Mouse (Mus musculus) central nervous system, embryonic 18 days (tissue): ENCODE measurements around the gene Olfr143. TPM values are rescaled to one million over a fixed set of nuclear protein-coding genes. Genes with fewer than 3 reads are reported as not detected.

Source experiments
- polyA plus RNA-seq: library from polyadenylated mRNA; depleted of rRNA; stranded (reverse); fragments of >200 nt; gene quantifications from 2 replicates; pipeline ENCODE4 v1.2.3, GENCODE M21; 2012; rRNA removed

Olfr143 gene
- not detected in 2 replicates for polyA plus RNA-seq

GRCm38 (mm10) chr9:38252474-38252873 lies at the start of gene Olfr143:
TSS of gene Olfr143 (plus strand) at chr9:38252774.

GRCm38 (mm10) chr9:38208065-38208464 lies 44.5 kb upstream of the Olfr143 start, which contains the start of gene Olfr893:
TSS of gene Olfr893 (plus strand) at chr9:38208365.

GRCm38 (mm10) chr9:38217755-38218154 lies 34.8 kb upstream of the Olfr143 start, which contains the start of gene Olfr894:
TSS of gene Olfr894 (plus strand) at chr9:38218055.

DNA sequence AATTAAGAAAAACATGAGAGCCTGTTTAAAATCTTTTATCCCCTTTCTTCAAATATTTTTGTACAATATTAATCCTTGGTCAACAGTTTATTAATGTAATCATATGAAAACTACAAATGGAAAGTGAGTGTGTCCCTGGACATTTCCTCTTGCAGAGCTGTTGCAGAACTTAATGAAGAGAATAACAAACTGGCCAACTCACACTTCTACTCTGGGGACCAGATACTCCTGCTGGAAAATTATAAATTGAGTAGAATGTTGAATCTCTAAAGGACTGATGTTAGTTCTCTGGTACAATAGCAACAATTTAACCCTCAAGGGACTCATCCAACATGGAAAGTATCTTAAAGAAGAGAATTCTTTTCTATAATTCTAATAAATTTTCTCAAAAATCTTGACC lies 15.0 kb downstream of the Olfr143 start, which contains the start of gene Olfr895:
Gene Olfr895 (plus strand): TSS at position 301 of the 400 bp plus-strand sequence.

DNA sequence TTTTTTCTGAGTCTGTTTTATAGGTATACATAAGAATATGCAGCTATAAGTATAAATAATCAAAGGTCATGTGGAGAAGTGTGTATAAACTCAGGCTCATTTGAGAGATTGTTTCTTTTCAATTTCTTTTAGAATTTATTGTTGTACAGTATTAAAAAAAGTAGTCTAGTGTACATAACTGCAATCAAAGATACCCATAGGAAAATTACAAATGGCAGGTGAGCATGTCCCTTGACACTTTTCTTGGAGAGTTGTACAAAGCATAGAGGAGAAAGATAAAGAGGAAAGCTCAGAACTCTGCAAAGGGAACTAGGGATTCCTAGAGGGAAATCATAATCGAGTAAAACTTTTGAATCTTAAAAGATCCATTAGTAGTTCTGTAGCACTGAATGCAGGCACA lies 38.2 kb downstream of the Olfr143 start, which contains the start of gene Olfr896-ps1:
Gene Olfr896-ps1 (plus strand): TSS at position 301 of the 400 bp plus-strand sequence.

Other genes with a start within 250 kb of the Olfr143 start
- not detected in 2 replicates for gene Olfr883, start 227.0 kb upstream of the Olfr143 start, polyA plus RNA-seq
- gene Olfr884, start 206.2 kb upstream of the Olfr143 start, polyA plus RNA-seq, result not detected in 2 replicates
- gene Olfr885, start 191.5 kb upstream of the Olfr143 start, polyA plus RNA-seq, result not detected in 2 replicates
- gene Olfr887, start 168.7 kb upstream of the Olfr143 start, polyA plus RNA-seq, result not detected in 2 replicates
- gene Olfr888, start 144.6 kb upstream of the Olfr143 start, polyA plus RNA-seq, result not detected in 2 replicates
- not detected in 2 replicates for gene Olfr889, start 137.6 kb upstream of the Olfr143 start, polyA plus RNA-seq
- not detected in 2 replicates for gene Olfr890, start 110.3 kb upstream of the Olfr143 start, polyA plus RNA-seq
- gene Olfr891, start 72.0 kb upstream of the Olfr143 start, polyA plus RNA-seq, result not detected in 2 replicates
- not detected in 2 replicates for gene Olfr893, start 44.4 kb upstream of the Olfr143 start, polyA plus RNA-seq
- not detected in 2 replicates for gene Olfr894, start 34.7 kb upstream of the Olfr143 start, polyA plus RNA-seq
- not detected in 2 replicates for gene Olfr895, start 15.1 kb downstream of the Olfr143 start, polyA plus RNA-seq
- not detected in 2 replicates for gene Olfr896-ps1, start 38.3 kb downstream of the Olfr143 start, polyA plus RNA-seq
- not detected in 2 replicates for gene Olfr25, start 76.3 kb downstream of the Olfr143 start, polyA plus RNA-seq
- not detected in 2 replicates for gene Olfr898, start 95.6 kb downstream of the Olfr143 start, polyA plus RNA-seq
- not detected in 2 replicates for gene Olfr250, start 114.1 kb downstream of the Olfr143 start, polyA plus RNA-seq
- not detected in 2 replicates for gene Olfr251, start 124.3 kb downstream of the Olfr143 start, polyA plus RNA-seq
- not detected in 2 replicates for gene Olfr147, start 148.9 kb downstream of the Olfr143 start, polyA plus RNA-seq
- gene Olfr901, start 176.7 kb downstream of the Olfr143 start, polyA plus RNA-seq, result not detected in 2 replicates
- gene Olfr902, start 194.9 kb downstream of the Olfr143 start, polyA plus RNA-seq, result not detected in 2 replicates
- not detected in 2 replicates for gene Olfr904, start 210.4 kb downstream of the Olfr143 start, polyA plus RNA-seq
- not detected in 2 replicates for gene Olfr905, start 218.3 kb downstream of the Olfr143 start, polyA plus RNA-seq
- not detected in 2 replicates for gene Olfr906, start 234.3 kb downstream of the Olfr143 start, polyA plus RNA-seq
- not detected in 2 replicates for gene Olfr907, start 243.0 kb downstream of the Olfr143 start, polyA plus RNA-seq